Mouse (Mus musculus): Measurements from ENCODE around the gene Trim33. TPM values are rescaled to one million over a fixed set of nuclear protein-coding genes. Genes with fewer than 3 reads are reported as not detected.

Trim33 gene
- total RNA-seq, 1 experiment from 2014 or later = 65.0 TPM

- ATAC-seq (replicated peaks in 1 of 2; ENCODE audit: insufficient read depth in 1 of 2, low FRiP score in 2 of 2, low TSS enrichment in 1 of 2, low read depth in 1 of 2, poor library complexity in 2 of 2, severe bottlenecking in 2 of 2) = peak; percentile 72 to 73
Measured at GRCm38 (mm10) chr3:103314291-103314690, 35.2 kb downstream of the Trim33 start.

GRCm38 (mm10) chr3:103335371-103335770 is 56.3 kb downstream of the Trim33 start:
- no peak for ATAC-seq (replicated peaks in 1 of 2; ENCODE audit: insufficient read depth in 1 of 2, low FRiP score in 2 of 2, low TSS enrichment in 1 of 2, low read depth in 1 of 2, poor library complexity in 2 of 2, severe bottlenecking in 2 of 2)

GRCm38 (mm10) chr3:103346658-103347057 is 67.6 kb downstream of the Trim33 start:
- ATAC-seq (replicated peaks in 1 of 2; ENCODE audit: insufficient read depth in 1 of 2, low FRiP score in 2 of 2, low TSS enrichment in 1 of 2, low read depth in 1 of 2, poor library complexity in 2 of 2, severe bottlenecking in 2 of 2) = no peak

GRCm38 (mm10) chr3:103353518-103353917 is 74.4 kb downstream of the Trim33 start:
- no peak for ATAC-seq (replicated peaks in 1 of 2; ENCODE audit: insufficient read depth in 1 of 2, low FRiP score in 2 of 2, low TSS enrichment in 1 of 2, low read depth in 1 of 2, poor library complexity in 2 of 2, severe bottlenecking in 2 of 2)

GRCm38 (mm10) chr3:103354041-103354440 is 74.9 kb downstream of the Trim33 start:
- ATAC-seq (replicated peaks in 1 of 2; ENCODE audit: insufficient read depth in 1 of 2, low FRiP score in 2 of 2, low TSS enrichment in 1 of 2, low read depth in 1 of 2, poor library complexity in 2 of 2, severe bottlenecking in 2 of 2) = no peak

- no peak for ATAC-seq (replicated peaks in 1 of 2; ENCODE audit: insufficient read depth in 1 of 2, low FRiP score in 2 of 2, low TSS enrichment in 1 of 2, low read depth in 1 of 2, poor library complexity in 2 of 2, severe bottlenecking in 2 of 2)
Measured at GRCm38 (mm10) chr3:103361150-103361549, 82.1 kb downstream of the Trim33 start.

- peak; percentile 40 to 67; a peak in 3 of 4 replicates for ATAC-seq (replicated peaks in 1 of 2; ENCODE audit: insufficient read depth in 1 of 2, low FRiP score in 2 of 2, low TSS enrichment in 1 of 2, low read depth in 1 of 2, poor library complexity in 2 of 2, severe bottlenecking in 2 of 2)
Measured at GRCm38 (mm10) chr3:103364182-103364945, 85.3 kb downstream of the Trim33 start.

GRCm38 (mm10) chr3:103367176-103367970 is 88.3 kb downstream of the Trim33 start:
- no peak for ATAC-seq (replicated peaks in 1 of 2; ENCODE audit: insufficient read depth in 1 of 2, low FRiP score in 2 of 2, low TSS enrichment in 1 of 2, low read depth in 1 of 2, poor library complexity in 2 of 2, severe bottlenecking in 2 of 2)

- no peak for ATAC-seq (replicated peaks in 1 of 2; ENCODE audit: insufficient read depth in 1 of 2, low FRiP score in 2 of 2, low TSS enrichment in 1 of 2, low read depth in 1 of 2, poor library complexity in 2 of 2, severe bottlenecking in 2 of 2)
Measured at GRCm38 (mm10) chr3:103368731-103369130, 89.6 kb downstream of the Trim33 start.

GRCm38 (mm10) chr3:103374028-103374427 is 94.9 kb downstream of the Trim33 start:
- peak in 1 of 2 experiments; percentile 30; a peak in 1 of 4 replicates for ATAC-seq (replicated peaks in 1 of 2; ENCODE audit: insufficient read depth in 1 of 2, low FRiP score in 2 of 2, low TSS enrichment in 1 of 2, low read depth in 1 of 2, poor library complexity in 2 of 2, severe bottlenecking in 2 of 2)

GRCm38 (mm10) chr3:103375181-103375855 is 96.2 kb downstream of the Trim33 start:
- no peak for ATAC-seq (replicated peaks in 1 of 2; ENCODE audit: insufficient read depth in 1 of 2, low FRiP score in 2 of 2, low TSS enrichment in 1 of 2, low read depth in 1 of 2, poor library complexity in 2 of 2, severe bottlenecking in 2 of 2)

GRCm38 (mm10) chr3:103378018-103378417 is 98.9 kb downstream of the Trim33 start:
- ATAC-seq (replicated peaks in 1 of 2; ENCODE audit: insufficient read depth in 1 of 2, low FRiP score in 2 of 2, low TSS enrichment in 1 of 2, low read depth in 1 of 2, poor library complexity in 2 of 2, severe bottlenecking in 2 of 2) = peak; percentile 93 to 94

GRCm38 (mm10) chr3:103379371-103379770 is 100.3 kb downstream of the Trim33 start:
- ATAC-seq (replicated peaks in 1 of 2; ENCODE audit: insufficient read depth in 1 of 2, low FRiP score in 2 of 2, low TSS enrichment in 1 of 2, low read depth in 1 of 2, poor library complexity in 2 of 2, severe bottlenecking in 2 of 2) = no peak; a peak in 1 of 4 replicates

GRCm38 (mm10) chr3:103380814-103381213 is 101.7 kb downstream of the Trim33 start:
- ATAC-seq (replicated peaks in 1 of 2; ENCODE audit: insufficient read depth in 1 of 2, low FRiP score in 2 of 2, low TSS enrichment in 1 of 2, low read depth in 1 of 2, poor library complexity in 2 of 2, severe bottlenecking in 2 of 2) = no peak

GRCm38 (mm10) chr3:103381441-103381840 is 102.3 kb downstream of the Trim33 start:
- ATAC-seq (replicated peaks in 1 of 2; ENCODE audit: insufficient read depth in 1 of 2, low FRiP score in 2 of 2, low TSS enrichment in 1 of 2, low read depth in 1 of 2, poor library complexity in 2 of 2, severe bottlenecking in 2 of 2) = no peak

GRCm38 (mm10) chr3:103382872-103383567 is 103.9 kb downstream of the Trim33 start:
- peak; percentile 67 to 85 for ATAC-seq (replicated peaks in 1 of 2; ENCODE audit: insufficient read depth in 1 of 2, low FRiP score in 2 of 2, low TSS enrichment in 1 of 2, low read depth in 1 of 2, poor library complexity in 2 of 2, severe bottlenecking in 2 of 2)

GRCm38 (mm10) chr3:103384486-103384885 is 105.4 kb downstream of the Trim33 start:
- no peak for ATAC-seq (replicated peaks in 1 of 2; ENCODE audit: insufficient read depth in 1 of 2, low FRiP score in 2 of 2, low TSS enrichment in 1 of 2, low read depth in 1 of 2, poor library complexity in 2 of 2, severe bottlenecking in 2 of 2)

Measured in hematopoietic stem cell, adult 5-6 weeks (primary cell).